ENCODE assay signal across 9 mouse cellular contexts in genomic region chr11:44529200-44529599, GRCm38 (mm10). TPM values are rescaled to one million over a fixed set of nuclear protein-coding genes. Genes with fewer than 3 reads are reported as not detected.
DNase-seq lines count a peak whose midpoint lies in the region; ATAC-seq lines count a peak whose summit lies in the region.
"Had no signal": no experiment of that assay in that cellular context is flagged by ENCODE, and none has a peak within 500 bp of the region (broad histone marks: within the 10 kb centered on the region; RNA-seq: fewer than 3 reads in every experiment).

No protein-coding gene starts in this region.

- H3K9ac ChIP-seq in liver, embryonic 13.5 days, result peak overlapping the region; percentile 75
- H3K9ac ChIP-seq in hindbrain, embryonic 13.5 days, result no peak overlapping the region
- H3K9ac ChIP-seq: embryonic facial prominence, embryonic 12.5 days had no signal

- peak overlapping the region; percentile 97 for H3K27ac ChIP-seq in liver, embryonic 13.5 days
- no peak overlapping the region for H3K27ac ChIP-seq in hindbrain, embryonic 13.5 days
- H3K27ac ChIP-seq: embryonic facial prominence, embryonic 12.5 days; heart, adult 2 months had no signal

- H3K4me2 ChIP-seq in liver, embryonic 13.5 days, result peak overlapping the region; percentile 73
- no peak overlapping the region for H3K4me2 ChIP-seq in hindbrain, embryonic 13.5 days
- H3K4me2 ChIP-seq: embryonic facial prominence, embryonic 12.5 days had no signal

- peak overlapping the region; percentile 48 for H3K4me3 ChIP-seq in liver, embryonic 13.5 days (replicated peaks)
- no peak overlapping the region for H3K4me3 ChIP-seq in hindbrain, embryonic 13.5 days
- H3K4me3 ChIP-seq: embryonic facial prominence, embryonic 12.5 days; heart, adult 2 months had no signal

- 15% methylated on average over 12 of the region's 12 CpGs for WGBS in liver, embryonic 13.5 days (ENCODE audit: insufficient replicate concordance)
- WGBS in hindbrain, embryonic 13.5 days, result 94% methylated on average over 12 of the region's 12 CpGs

- ATAC-seq in liver, embryonic 13.5 days (ENCODE audit: low read depth), result peak; percentile 98
- no peak for ATAC-seq in hindbrain, embryonic 13.5 days (ENCODE audit: low FRiP score)

- peaks cover 89% of the 10 kb centered on the region for H3K36me3 ChIP-seq in liver, embryonic 13.5 days
- H3K36me3 ChIP-seq in hindbrain, embryonic 13.5 days, result peaks cover 65% of the 10 kb centered on the region

- peaks cover 63% of the 10 kb centered on the region for H3K4me1 ChIP-seq in liver, embryonic 13.5 days (replicated peaks)
- 0 out of 2 replicates have a peak, but pooled peaks cover 6% of the 10 kb centered on the region for H3K4me1 ChIP-seq in hindbrain, embryonic 13.5 days (replicated peaks)
- H3K4me1 ChIP-seq: embryonic facial prominence, embryonic 12.5 days had no signal

- H3K9me3 ChIP-seq in liver, embryonic 13.5 days (replicated peaks), result no peaks in the 10 kb centered on the region; the same call in 1 of the 2 replicates
- H3K9me3 ChIP-seq in hindbrain, embryonic 13.5 days, result no peaks in the 10 kb centered on the region
- H3K9me3 ChIP-seq: embryonic facial prominence, embryonic 12.5 days had no signal

- no peaks in the 10 kb centered on the region for H3K27me3 ChIP-seq in liver, embryonic 13.5 days
- H3K27me3 ChIP-seq in hindbrain, embryonic 13.5 days, result no peaks in the 10 kb centered on the region
- H3K27me3 ChIP-seq: embryonic facial prominence, embryonic 12.5 days had no signal

- peak; percentile 73 for DNase-seq in CD4-positive helper T cell, adult 2 months (ENCODE audit: low read depth, low spot score)
- DNase-seq in MEL-GATA-1-ER (ENCODE audit: extremely low read depth, low read depth), result peak; percentile 61
- peak; percentile 75 for DNase-seq in liver, embryonic 13.5 days
- peak; percentile 53 for DNase-seq in spleen, adult 12 weeks (ENCODE audit: low spot score)
- no peak for DNase-seq in right cerebral cortex, postnatal 36 days (ENCODE audit: low spot score in 2 of 2)
- no peak for DNase-seq in gastrocnemius, postnatal 4 days (ENCODE audit: low spot score in 2 of 2)

RNA-seq across cellular contexts. Expression of gene Rnf145, which starts 10.4 kb away (rescaled TPM):
- polyA plus RNA-seq in liver, embryonic 13.5 days (2015; fragmentation: Nextera tagmentation; extraction: Ambion mirVana), result 45.9 and 47.8 TPM in 2 replicates
- 10 to 100 TPM; 30.6 to 32.2 TPM for total RNA-seq in gastrocnemius, postnatal 4 days (2021)
- 108 and 111 TPM in 2 replicates for polyA plus RNA-seq in hindbrain, embryonic 13.5 days (2015; fragmentation: Nextera tagmentation; extraction: Ambion mirVana)

RNA-seq across cellular contexts. Expression of gene Ublcp1, which starts 58.9 kb away (rescaled TPM):
- 43.9 and 47.6 TPM in 2 replicates for polyA plus RNA-seq in liver, embryonic 13.5 days (2015; fragmentation: Nextera tagmentation; extraction: Ambion mirVana)
- 10 to 100 TPM; 20.8 to 25.9 TPM for total RNA-seq in gastrocnemius, postnatal 4 days (2021)
- polyA plus RNA-seq in hindbrain, embryonic 13.5 days (2015; fragmentation: Nextera tagmentation; extraction: Ambion mirVana), result 60.1 and 62.9 TPM in 2 replicates

Comparison
In these comparisons a context has a peak if more than half of its experiments do, and no peak if none do; other contexts are left out.
1. DNase-seq: peak in CD4-positive helper T cell, adult 2 months (single experiment), MEL-GATA-1-ER (single experiment), liver, embryonic 13.5 days (single experiment) and spleen, adult 12 weeks (single experiment); none in right cerebral cortex, postnatal 36 days (0 of 2) and gastrocnemius, postnatal 4 days (0 of 2).